Comparison of ENCODE assay signal across 11 mouse cellular contexts in genomic region chr4:106493639-106494038, GRCm38 (mm10). TPM values are rescaled to one million over a fixed set of nuclear protein-coding genes. Genes with fewer than 3 reads are reported as not detected.
DNase-seq lines count a peak whose midpoint lies in the region; TF ChIP-seq lines count a peak whose summit lies in the region.
"Had no signal": no experiment of that assay in that cellular context is flagged by ENCODE, and none has a peak within 500 bp of the region (broad histone marks: within the 10 kb centered on the region; RNA-seq: fewer than 3 reads in every experiment).

No protein-coding gene starts in this region.

- no peak for TF ChIP-seq POLR2A in bone marrow, adult 2 months (IDR thresholded peaks at IDR 0.05; ENCODE audit: borderline replicate concordance, control insufficient read depth, low read depth, low read length)

- no peak overlapping the region for H3K27ac ChIP-seq in bone marrow, adult 2 months (ENCODE audit: control insufficient read depth, insufficient read depth, low read depth, low read length, poor library complexity)
- H3K27ac ChIP-seq: heart, embryonic 15.5 days had no signal

- H3K4me3 ChIP-seq in bone marrow, adult 2 months (replicated peaks; ENCODE audit: control insufficient read depth, low read depth, low read length), result no peak overlapping the region
- H3K4me3 ChIP-seq: heart, embryonic 15.5 days had no signal

- WGBS in bone marrow, adult 2 months, result 48% methylated on average over 2 of the region's 2 CpGs

- TF ChIP-seq CTCF in bone marrow, adult 2 months (IDR thresholded peaks at IDR 0.05; ENCODE audit: control insufficient read depth, insufficient read depth, low read length), result peak; percentile 53; the same call in 1 of the 2 replicates

- H3K4me1 ChIP-seq in bone marrow, adult 2 months (ENCODE audit: control insufficient read depth, insufficient read depth, low read length), result no peaks in the 10 kb centered on the region
- H3K4me1 ChIP-seq: heart, embryonic 15.5 days had no signal

- peak; percentile 32 for DNase-seq in heart, postnatal 4 days
- no peak for DNase-seq in heart, adult 8-10 months (ENCODE audit: low spot score)
- DNase-seq in A20 (ENCODE audit: low read depth, low spot score), result peak; percentile 66
- DNase-seq in lung, postnatal 10 days, result peak; percentile 31
- no peak for DNase-seq in right cerebral cortex, adult 18-20 months
- no peak for DNase-seq in cerebellum, adult 8-10 months
- DNase-seq in frontal cortex, postnatal 10 days (ENCODE audit: low spot score in 2 of 2), result no peak

RNA-seq across cellular contexts. Expression of gene Bsnd, which starts 1.6 kb away (rescaled TPM):
- not detected for total RNA-seq in heart, postnatal 4 days (2021)
- total RNA-seq in heart, adult 8-10 months (2022), result not detected
- polyA plus RNA-seq in bone marrow, adult 2 months (2011; ENCODE audit: insufficient read depth, insufficient read length, low replicate concordance, missing spikeins), result not detected in 2 replicates
- total RNA-seq: adrenal gland, adult 18-20 months had no signal
- polyA plus RNA-seq: heart, embryonic 15.5 days; limb, embryonic 14.5 days had no signal

RNA-seq across cellular contexts. Expression of gene Pcsk9, which starts 29.5 kb away (rescaled TPM):
- total RNA-seq in heart, postnatal 4 days (2021), result not detected
- not detected for total RNA-seq in heart, adult 8-10 months (2022)
- polyA plus RNA-seq in bone marrow, adult 2 months (2011; ENCODE audit: insufficient read depth, insufficient read length, low replicate concordance, missing spikeins), result not detected in 2 replicates
- total RNA-seq: adrenal gland, adult 18-20 months had no signal

Comparison
In these comparisons a context has a peak if more than half of its experiments do, and no peak if none do; other contexts are left out.
1. DNase-seq: peak in heart, postnatal 4 days (single experiment), A20 (single experiment) and lung, postnatal 10 days (single experiment); none in heart, adult 8-10 months (single experiment), right cerebral cortex, adult 18-20 months (single experiment), cerebellum, adult 8-10 months (single experiment) and frontal cortex, postnatal 10 days (0 of 2).